8 mouse cellular contexts compared by ENCODE assay signal in genomic region chr14:49173290-49174135, GRCm38 (mm10). TPM values are rescaled to one million over a fixed set of nuclear protein-coding genes. Genes with fewer than 3 reads are reported as not detected.
DNase-seq lines count a peak whose midpoint lies in the region; ATAC-seq and TF ChIP-seq lines count a peak whose summit lies in the region.

No protein-coding gene starts in this region.

- H3K79me2 ChIP-seq in macrophage (ENCODE audit: inconsistent target): peaks cover 56% of the 10 kb centered on the region

- no peaks in the 10 kb centered on the region for H3K27me3 ChIP-seq in embryonic facial prominence, embryonic 12.5 days
- H3K27me3 ChIP-seq in hindbrain, postnatal 0 days (ENCODE audit: insufficient read depth, low read length): no peaks in the 10 kb centered on the region

- no peak for ATAC-seq in cerebellum, adult (ENCODE audit: insufficient number of reproducible peaks, low FRiP score, low TSS enrichment)
- no peak for ATAC-seq in embryonic facial prominence, embryonic 12.5 days (ENCODE audit: insufficient number of reproducible peaks, insufficient read depth, low FRiP score, low TSS enrichment)
- ATAC-seq in hindbrain, postnatal 0 days: 0 out of 2 replicates have a peak, but pooled peaks have one; percentile 11

- TF ChIP-seq CTCF in hindbrain, postnatal 0 days (IDR thresholded peaks at IDR 0.05; ENCODE audit: low read depth): no peak

- 45% methylated on average over 16 of the region's 16 CpGs for WGBS in embryonic facial prominence, embryonic 12.5 days
- WGBS in hindbrain, postnatal 0 days: 54% methylated on average over 16 of the region's 16 CpGs
- 61% methylated on average over 16 of the region's 16 CpGs for WGBS in macrophage (ENCODE audit: missing documents)

- H3K4me3 ChIP-seq in embryonic facial prominence, embryonic 12.5 days: peak overlapping the region; percentile 92
- peak overlapping the region; percentile 99 for H3K4me3 ChIP-seq in hindbrain, postnatal 0 days (ENCODE audit: low read length)
- H3K4me3 ChIP-seq in macrophage (ENCODE audit: inconsistent target): peak overlapping the region; percentile 44

- peak; percentile 8 for DNase-seq in cerebellum, adult 9-11 months
- peak; percentile 15 for DNase-seq in 3T3-L1 (ENCODE audit: low read depth, low spot score)
- no peak for DNase-seq in hindbrain, postnatal 0 days (ENCODE audit: low spot score)
- no peak for DNase-seq in urinary bladder, adult 2 months (ENCODE audit: low spot score)
- no peak for DNase-seq in layer of hippocampus, postnatal 14 days (ENCODE audit: low spot score in 2 of 2)

- peak overlapping the region; percentile 81 for H3K4me2 ChIP-seq in embryonic facial prominence, embryonic 12.5 days (replicated peaks)
- peak overlapping the region; percentile 76 for H3K4me2 ChIP-seq in hindbrain, postnatal 0 days (ENCODE audit: low read depth, low read length)

- H3K36me3 ChIP-seq in embryonic facial prominence, embryonic 12.5 days: no peaks in the 10 kb centered on the region
- no peaks in the 10 kb centered on the region for H3K36me3 ChIP-seq in hindbrain, postnatal 0 days (ENCODE audit: insufficient read depth, low read length)
- H3K36me3 ChIP-seq in macrophage (ENCODE audit: inconsistent target): peaks cover 7% of the 10 kb centered on the region; the same call in 1 of the 2 replicates

- H3K27ac ChIP-seq in embryonic facial prominence, embryonic 12.5 days: no peak overlapping the region
- peak overlapping the region; percentile 88; the same call in 1 of the 2 replicates for H3K27ac ChIP-seq in hindbrain, postnatal 0 days
- no peak overlapping the region for H3K27ac ChIP-seq in macrophage

- H3K9ac ChIP-seq in embryonic facial prominence, embryonic 12.5 days: peak overlapping the region; percentile 94
- H3K9ac ChIP-seq in hindbrain, postnatal 0 days (replicated peaks; ENCODE audit: low read length): peak overlapping the region; percentile 97

- no peaks in the 10 kb centered on the region for H3K9me3 ChIP-seq in embryonic facial prominence, embryonic 12.5 days
- H3K9me3 ChIP-seq in hindbrain, postnatal 0 days (ENCODE audit: low read length): no peaks in the 10 kb centered on the region

- peaks cover 17% of the 10 kb centered on the region for H3K4me1 ChIP-seq in embryonic facial prominence, embryonic 12.5 days
- H3K4me1 ChIP-seq in hindbrain, postnatal 0 days (ENCODE audit: insufficient read depth, low read length): peaks cover 18% of the 10 kb centered on the region

RNA-seq across cellular contexts. Expression of gene Naa30, which starts 1.5 kb away (rescaled TPM):
- 18.1 and 20.7 TPM in 2 replicates for polyA plus RNA-seq in embryonic facial prominence, embryonic 12.5 days (2016; fragmentation: Nextera tagmentation; extraction: Ambion mirVana)
- 38.2 TPM in 2 replicates for total RNA-seq in hindbrain, postnatal 0 days (2014; rRNA removed)
- polyA plus RNA-seq in hindbrain, postnatal 0 days (2015; fragmentation: Nextera tagmentation; extraction: Ambion mirVana): 8.6 and 9.1 TPM in 2 replicates
- total RNA-seq in macrophage (2018; cell fraction: chromatin; rRNA removed): 10 to 100 TPM; 19.8 to 62.1 (median 41.4) TPM
- 10 to 100 TPM; 11.3 to 19.1 (median 15.4) TPM for total RNA-seq in macrophage (2018; cell fraction: cytosol; rRNA removed)
- total RNA-seq in macrophage (2018; cell fraction: nucleus; rRNA removed): 10 to 100 TPM; 19.2 to 66.5 (median 33.9) TPM
- polyA plus RNA-seq in macrophage (2018): 12.2 to 15.5 TPM (median 13.6 TPM) in 3 replicates
- 15.7 and 16.2 TPM in 2 replicates for polyA plus RNA-seq in urinary bladder, adult 2 months (2012; rRNA removed)
- 10 to 100 TPM; 34.3 to 36.4 TPM for total RNA-seq in layer of hippocampus, postnatal 14 days (2021)

Comparison
In these comparisons a context has a peak if more than half of its experiments do, and no peak if none do; other contexts are left out.
1. DNase-seq: peak in cerebellum, adult 9-11 months (single experiment) and 3T3-L1 (single experiment); none in hindbrain, postnatal 0 days (single experiment), urinary bladder, adult 2 months (single experiment) and layer of hippocampus, postnatal 14 days (0 of 2).
2. H3K4me3 ChIP-seq: peak in every context shown above with its lines; median percentile 99 in hindbrain, postnatal 0 days; 92 in embryonic facial prominence, embryonic 12.5 days; 44 in macrophage.